Mouse (Mus musculus): Measurements from ENCODE around the gene Uqcrh. TPM values are rescaled to one million over a fixed set of nuclear protein-coding genes. Genes with fewer than 3 reads are reported as not detected.

Uqcrh gene
- 100 to 1,000 TPM; 741 to 954 TPM for total RNA-seq (2021)
- long read RNA-seq, experiment 1, transcript Uqcrh-202 (4 exons, 547 nt): major isoform, 134 of 144 reads
- long read RNA-seq, experiment 1, partial matches to known transcripts: 0 of 144 reads
- long read RNA-seq, experiment 1, other reads (novel, unspliced or antisense): 7 of 144 reads
- long read RNA-seq, experiment 2, transcript Uqcrh-202 (4 exons, 547 nt): major isoform, 119 of 135 reads
- long read RNA-seq, experiment 2, partial matches to known transcripts: 1 of 135 reads
- long read RNA-seq, experiment 2, other reads (novel, unspliced or antisense): 10 of 135 reads

DNA sequence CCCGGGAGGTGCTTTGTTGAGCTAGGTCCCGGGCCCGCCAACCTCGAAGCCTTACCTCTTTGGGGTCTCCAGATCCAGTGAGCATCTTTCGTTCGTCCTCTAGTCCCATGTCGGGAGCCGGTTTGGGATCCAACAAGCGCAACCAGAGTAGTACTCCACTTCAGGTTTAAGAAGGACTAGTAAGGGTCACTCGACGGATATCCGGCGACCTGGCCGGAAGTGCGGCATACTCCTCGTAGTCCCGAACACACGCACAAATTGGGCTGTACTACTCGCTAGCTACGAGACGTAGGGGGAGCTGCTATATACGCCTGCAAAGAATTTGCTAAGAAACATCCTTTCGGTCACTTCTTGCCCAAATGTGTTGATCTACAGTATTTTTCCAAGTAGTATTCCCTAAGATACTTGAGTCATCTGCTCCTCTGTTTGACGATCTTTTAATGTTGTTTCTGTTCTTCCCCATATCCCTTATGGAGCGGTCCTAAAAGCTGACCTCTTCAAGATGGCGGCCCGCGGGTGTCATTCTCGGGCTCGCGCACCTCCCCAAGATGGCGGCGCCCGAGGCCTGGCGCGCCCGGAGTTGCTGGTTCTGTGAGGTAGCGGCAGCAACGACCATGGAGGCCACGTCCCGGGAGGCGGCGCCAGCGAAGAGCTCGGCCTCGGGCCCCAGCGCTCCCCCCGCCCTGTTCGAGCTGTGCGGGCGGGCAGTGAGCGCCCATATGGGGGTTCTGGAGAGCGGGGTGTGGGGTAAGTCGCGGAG, at the start of gene Uqcrh, which contains the start of gene Lrrc41:
Gene Uqcrh (minus strand): TSS at position 211 of the 760 bp plus-strand sequence.
Gene Lrrc41 (plus strand): TSS at position 409 of the 760 bp plus-strand sequence.
- peak; percentile 96 for DNase-seq

DNA sequence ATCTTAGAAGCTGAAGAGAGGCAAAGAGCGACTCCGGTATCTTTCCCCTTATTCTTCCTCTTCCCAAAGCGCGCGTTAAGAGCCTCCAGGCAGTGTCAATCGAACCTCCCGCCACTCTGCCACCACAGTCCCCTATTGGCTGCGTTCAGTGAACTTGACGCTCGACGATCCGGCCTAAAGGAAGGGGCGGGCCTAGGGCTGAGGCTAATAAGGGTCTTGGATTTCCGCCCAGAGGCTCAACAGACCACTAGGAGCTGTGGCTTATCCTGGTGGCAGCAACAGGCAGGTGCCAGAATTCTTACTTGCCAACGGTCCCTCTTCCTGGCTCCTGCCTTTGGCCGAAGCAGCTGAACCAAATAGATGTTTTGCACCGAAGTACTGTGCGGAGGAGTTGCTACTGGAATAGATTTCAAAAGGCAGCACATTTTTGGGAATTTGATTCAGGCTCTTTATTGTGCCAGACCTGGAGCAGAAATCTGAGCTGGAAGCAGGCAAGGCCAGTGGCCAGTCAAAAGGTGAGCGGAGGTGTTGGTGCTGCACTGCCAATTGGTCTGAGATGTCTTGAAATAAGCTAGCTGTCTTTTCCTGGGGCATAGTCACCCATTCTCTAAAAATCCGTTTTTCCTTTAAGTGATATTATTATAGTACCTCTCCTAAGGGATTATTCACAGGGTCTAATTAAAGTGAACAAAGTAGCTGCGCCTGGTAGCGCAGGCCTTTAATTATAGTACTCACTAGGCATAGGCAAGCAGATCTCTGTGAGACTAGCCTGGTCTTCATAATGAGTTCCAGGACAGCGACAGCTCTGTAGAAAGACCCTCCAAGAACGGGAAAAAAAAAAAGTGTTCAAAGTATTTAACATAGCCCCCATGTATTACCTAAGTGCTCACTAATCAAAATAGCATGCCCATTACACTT, 49.0 kb upstream of the Uqcrh start, which contains the start of the genes Rad54l and Pomgnt1:
Gene Rad54l (minus strand): TSS at position 89 of the 918 bp plus-strand sequence.
Gene Pomgnt1 (plus strand): TSS at position 239 of the 918 bp plus-strand sequence.
- peak; percentile 74 for DNase-seq

DNA sequence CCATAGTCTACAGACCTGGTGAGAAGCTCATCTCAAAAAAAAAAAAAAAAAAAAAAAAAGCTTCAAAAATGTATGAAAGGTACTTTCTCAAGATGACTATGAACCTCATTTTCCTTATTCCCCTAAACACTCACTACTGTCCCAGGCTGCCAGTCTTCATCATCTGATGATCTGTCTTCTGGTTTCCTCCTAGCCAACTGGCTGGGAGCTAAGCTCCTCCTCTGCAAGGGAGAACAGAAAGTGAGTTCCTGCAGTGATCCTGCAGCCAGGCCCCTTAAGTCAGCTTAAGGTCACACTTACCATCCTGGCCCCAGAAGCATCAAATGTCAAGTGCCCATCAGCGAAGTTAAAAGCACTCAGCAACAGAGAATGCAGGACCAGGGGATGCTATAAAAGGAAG, 47.9 kb upstream of the Uqcrh start:
- no peak for DNase-seq

DNA sequence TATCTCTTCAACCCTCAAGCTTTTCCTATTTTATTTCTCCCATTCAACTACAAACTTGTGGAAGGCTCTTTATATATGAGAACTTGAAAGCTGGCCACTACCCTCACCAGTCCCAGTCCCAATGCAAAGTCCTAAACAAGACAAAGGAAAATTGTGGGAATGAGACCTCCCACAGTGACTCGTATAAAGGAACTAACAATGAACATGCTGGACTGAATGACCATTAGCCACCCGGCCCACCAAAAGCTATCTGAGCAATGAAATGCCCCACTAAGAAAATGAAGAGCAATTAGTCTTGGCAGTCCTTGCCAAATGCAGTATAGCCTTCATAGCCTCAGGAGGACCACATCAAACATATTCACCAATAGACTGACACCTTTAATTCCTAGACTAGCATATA, 36.6 kb upstream of the Uqcrh start:
- DNase-seq: no peak

DNA sequence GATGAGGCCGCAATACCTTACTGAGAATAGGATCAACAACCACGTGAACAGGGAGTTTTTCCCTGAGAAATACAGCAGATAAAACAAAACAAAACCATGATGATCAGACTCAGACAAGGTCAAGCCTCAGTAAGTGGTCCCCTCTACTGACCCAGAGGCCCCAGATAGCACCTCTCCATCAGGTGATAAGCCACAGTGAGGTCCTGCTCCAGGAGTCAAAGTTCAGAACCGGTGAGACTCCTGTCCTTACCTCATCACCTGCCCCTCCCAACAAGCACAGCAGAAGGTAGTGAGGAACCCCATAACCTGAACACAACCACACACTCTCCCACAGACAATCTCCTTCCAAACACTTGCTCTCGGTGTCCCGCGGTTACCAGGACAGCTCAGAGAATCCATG, 35.8 kb upstream of the Uqcrh start:
- DNase-seq: no peak

DNA sequence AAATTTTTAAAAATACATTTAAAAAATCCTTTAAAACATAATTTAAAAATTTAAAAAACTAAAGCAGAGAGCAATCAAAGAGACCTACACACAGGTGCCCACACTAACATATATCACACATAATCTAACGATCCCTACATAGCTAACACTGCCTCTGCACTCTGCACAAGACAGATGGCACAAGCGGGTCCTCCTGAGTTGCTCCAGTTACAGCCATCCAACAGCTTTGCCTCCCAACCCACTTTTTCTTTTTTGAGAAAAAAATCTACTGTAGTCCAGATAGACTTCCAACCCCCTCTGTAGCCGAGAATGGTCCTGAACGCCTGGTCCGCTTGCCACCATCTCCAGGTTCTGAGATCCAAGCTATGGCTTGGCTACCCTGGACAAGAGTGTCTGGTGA, 30.4 kb upstream of the Uqcrh start:
- no peak for DNase-seq

DNA sequence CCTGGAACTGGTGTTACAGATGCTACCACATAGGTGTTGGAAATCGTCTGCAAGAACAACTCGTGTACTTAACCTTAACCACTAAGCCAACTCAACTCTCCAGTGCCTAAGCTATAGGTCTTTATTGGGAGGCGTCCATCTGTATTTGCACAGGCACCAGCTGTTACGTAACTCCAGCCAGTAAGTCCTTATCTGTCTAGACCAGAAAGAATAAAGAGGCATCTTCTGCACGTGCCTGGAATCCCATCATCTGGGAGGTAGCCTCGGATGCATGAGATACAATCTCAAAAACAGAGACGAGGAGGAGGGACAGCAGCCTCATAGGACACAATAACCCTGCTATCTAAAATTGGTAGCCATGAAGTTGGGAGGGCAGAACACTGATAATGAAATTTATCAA, 26.1 kb upstream of the Uqcrh start:
- no peak for DNase-seq

DNA sequence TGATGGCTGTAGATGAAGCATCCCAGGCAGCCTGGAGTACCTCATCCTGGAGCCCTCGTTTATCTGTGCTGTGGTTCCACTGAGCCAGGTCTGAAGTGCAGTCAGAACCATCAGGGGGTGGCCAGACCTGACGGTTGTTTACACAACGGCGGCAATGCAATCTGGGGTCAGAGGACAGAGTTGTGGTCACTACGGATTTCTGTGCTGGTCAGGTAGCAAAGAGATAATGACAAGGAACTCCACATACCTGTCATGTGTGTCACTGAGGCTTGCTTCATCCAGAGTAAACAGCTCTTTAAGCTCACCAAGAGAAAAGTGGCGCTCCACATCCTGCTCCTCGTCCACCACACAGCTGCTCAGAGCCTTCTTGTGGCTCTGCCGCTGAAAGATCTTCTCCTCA, 22.3 kb upstream of the Uqcrh start:
- no peak for DNase-seq

DNA sequence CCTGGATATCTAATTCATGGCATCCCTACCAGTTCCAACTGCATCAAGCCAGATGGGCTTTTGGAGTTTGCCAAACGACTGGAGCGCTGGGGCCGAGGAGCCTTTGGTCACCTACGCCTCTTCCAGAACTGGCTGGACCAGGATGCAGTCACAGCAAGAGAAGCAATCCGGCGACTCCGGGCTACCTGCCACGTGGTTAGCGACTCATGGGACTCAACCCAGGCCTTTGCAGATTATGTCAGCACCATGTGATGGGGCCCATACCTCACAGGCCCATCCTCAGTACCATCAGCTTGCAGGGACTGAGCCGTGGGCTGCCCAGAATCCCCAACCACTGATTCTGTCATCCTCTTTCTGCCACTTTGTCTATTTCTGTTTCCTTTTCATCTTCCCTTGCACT, 21.4 kb upstream of the Uqcrh start:
- DNase-seq: no peak

DNA sequence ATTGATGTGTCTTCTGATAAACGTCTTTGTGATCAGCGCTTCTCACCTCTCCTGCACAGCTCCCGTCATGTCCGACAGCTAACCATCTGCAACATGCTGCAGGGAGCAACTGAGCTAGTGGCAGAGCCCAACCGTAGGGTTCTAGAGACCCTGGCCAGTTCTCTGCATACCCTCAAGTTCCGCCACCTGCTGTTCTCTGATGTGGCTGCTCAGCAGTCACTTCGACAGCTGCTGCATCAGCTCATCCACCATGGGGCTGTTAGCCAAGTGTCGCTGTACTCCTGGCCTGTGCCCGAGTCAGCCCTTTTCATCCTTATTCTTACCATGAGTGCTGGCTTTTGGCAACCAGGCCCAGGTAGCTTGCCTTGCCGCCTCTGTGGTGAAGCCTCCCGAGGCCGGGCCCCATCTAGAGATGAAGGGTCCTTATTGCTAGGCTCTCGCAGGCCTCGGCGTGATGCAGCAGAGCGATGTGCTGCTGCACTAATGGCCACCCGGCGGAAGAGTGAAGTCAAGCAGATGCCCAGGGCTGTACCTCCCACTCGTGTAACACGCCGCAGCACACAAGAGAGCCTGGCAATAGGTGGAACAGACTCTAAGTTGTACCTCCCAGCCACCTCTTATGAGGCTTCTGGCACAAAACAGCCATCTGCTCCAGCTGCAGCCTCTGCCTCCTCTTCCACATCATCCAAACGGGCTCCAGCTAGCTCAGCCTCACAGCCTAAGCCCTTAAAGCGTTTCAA, 13.8 kb upstream of the Uqcrh start:
- DNase-seq: peak; percentile 19

DNA sequence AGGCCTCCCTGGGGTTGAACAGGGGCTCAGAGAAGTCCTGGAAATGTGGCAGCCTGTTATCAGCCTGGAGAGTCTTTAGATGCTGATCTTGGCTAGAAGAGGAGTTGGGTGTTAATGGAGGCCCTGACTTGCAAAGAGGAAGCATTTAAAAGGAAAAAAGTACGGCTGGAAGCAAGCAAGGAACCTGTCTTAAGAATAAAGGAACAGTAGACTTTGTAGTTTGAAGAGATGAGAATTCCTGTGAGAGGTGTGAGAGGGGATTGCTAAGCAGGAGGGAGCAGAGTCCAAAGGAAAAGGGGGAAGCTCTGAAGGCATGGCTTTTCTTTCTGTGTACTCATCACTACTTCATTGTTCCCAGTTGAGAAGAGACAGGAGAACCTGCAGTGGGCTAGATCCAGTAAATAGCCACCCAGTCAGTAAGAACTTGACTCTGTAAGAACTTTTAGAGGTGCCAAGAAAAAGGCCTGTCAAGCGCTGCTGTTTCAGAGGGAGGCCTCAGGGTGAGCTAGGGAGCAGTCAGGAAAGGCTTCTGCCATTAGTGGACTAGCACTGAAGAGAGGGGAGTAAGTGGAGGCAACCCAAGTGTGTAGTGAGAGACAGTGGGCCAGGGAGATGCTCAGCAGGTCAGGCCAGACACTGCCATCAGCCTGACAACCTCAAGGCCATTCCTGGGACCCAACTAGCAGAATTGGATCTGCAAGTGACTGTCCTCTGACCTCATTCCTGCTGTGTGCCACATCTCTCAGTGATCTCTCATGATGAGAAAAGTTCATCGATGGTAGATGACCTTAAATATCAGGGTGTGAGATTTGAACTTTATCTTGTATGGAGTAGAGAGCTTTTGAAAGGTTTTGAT, 2.6 kb upstream of the Uqcrh start:
- no peak for DNase-seq

DNA sequence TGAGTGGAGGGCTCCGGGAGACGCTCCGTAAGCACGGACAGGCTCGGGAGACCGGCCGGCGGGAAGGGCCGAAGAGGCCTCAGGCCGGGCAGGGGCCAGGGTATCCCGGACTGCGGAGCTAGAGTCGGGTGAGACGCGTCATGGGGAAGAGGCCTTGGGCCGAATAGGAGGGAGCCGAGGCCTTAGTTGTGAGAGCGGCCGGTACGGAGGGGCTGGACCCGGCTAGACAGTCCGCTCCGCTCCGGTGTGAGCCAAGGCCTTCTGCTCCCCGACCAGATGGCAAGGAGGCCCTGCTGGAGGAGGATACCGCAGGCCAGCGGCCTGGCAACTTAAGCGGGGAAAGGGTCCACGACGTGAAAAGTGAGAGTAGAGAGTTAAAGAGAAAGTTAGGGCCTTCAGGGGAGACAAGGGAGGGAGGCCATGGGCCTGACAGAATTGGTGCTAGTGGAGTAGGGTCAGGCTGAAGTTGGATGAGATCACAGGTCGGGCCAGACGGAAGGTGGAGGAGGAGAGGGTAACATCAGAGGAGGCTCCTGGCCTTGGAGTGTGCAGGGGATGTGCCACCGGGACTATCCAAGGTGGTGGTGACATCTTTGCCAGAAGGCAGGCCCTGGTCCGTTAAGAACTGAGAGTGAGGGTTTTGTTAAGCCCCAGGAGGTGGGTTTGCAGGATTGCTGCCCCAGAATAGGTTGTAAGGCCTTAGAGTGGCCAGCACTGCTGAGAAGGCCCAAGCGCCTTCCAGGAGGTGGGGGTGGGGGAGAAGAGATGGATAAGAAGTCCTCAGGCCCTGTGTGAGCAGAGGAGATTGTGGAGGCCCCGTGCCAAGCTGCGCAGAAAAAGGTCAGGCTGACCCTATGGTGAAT, 1.7 kb upstream of the Uqcrh start:
- peak; percentile 22 for DNase-seq

DNA sequence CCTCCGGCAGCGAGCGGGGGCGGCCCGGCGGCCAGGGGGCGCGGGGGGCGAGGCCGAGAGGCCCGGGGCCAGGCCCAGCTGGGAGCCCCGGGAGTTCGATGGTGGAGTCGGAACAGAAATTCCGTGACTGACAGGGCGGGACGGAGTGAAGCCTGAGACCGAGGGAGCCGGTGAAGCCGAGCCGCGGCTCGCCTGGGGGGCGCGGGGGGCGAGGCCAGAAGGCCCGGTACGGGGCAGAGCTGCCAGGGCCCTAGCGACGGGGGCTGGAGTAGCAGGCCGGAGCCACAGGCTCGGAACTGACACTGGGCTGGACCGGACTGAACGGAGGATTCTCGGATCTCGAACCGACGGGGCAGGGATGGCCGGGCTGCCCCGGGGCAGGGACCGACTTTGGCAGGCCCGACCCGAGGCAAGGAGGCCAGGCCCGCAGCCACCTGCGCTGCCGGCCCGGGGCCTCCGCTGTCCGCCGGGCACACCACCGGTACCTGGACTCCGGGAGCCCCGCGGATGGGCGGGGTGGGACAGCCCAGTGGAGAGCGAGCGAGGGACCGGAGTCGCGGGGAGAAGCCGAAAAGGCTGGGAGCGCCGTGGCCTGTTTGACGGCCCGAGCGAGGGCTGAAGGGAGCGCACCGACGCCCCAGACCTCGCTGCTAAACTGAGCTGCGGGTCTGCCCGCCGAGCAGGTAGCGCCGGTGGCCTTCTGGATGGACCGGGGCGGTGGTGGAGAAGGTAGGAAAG, 929 bp upstream of the Uqcrh start:
- peak; percentile 81 for DNase-seq

DNA sequence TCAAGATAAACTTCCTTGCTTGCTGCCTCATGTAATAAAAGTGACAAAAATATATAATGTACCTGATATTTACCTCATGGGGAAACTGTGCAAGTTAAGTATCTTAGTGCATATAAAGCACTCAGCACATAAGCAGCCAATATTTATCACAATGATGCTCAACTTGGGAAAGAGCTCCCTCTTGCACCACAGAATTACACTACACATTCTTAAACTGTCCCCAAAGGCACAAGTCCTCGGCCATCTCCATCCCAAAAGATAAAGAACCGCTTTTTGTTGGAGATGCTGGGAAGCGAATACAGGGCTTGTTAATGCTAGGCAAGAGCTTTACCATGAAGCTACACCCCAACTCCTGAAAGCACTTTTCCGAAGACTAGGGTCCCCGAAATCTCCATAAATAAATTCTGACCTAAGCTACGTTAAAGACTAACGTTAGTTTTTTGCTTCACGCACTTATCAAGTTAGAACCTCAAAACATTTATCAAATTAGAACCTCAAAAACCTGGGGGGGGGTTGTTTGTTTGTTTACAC, 661 bp downstream of the Uqcrh start:
- no peak for DNase-seq

DNA sequence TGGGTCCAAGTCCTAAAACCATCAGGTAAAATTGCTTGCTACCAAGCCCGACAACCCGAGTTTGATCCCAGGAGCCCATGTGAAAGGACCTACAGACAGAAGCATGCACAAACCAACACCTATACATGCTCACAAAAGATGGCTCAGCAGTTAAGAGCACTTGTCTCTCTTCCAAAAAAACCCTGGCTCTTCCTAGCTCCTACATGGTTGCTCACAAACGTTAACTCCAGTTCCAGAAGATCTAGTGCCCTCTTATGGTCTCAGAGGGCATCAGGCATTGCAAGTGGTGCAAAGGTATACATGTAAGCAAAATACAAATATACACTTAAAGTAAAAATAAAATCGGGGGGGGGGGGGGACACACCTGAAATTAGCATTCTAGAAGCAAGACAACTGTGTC, 1.7 kb downstream of the Uqcrh start:
- no peak for DNase-seq

DNA sequence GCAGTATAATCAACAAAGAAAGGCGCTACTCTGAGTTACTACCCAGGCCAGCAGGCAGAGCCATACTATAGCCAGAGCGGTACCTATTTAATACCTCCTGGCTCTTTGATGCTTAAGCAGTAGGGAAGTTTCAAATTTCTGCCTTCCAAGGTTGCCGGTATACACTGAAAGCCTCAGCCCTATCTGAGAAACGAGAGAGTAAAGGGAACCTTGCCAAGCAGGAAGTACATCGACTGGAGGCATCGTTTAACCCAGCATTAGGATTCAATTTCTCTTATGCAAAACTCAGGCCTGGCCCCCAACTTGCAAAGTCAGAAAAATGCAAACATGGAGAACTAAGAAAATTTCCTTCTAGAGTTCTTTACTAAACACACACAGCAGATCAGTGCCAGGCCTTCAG, 4.8 kb downstream of the Uqcrh start:
- DNase-seq: no peak

DNA sequence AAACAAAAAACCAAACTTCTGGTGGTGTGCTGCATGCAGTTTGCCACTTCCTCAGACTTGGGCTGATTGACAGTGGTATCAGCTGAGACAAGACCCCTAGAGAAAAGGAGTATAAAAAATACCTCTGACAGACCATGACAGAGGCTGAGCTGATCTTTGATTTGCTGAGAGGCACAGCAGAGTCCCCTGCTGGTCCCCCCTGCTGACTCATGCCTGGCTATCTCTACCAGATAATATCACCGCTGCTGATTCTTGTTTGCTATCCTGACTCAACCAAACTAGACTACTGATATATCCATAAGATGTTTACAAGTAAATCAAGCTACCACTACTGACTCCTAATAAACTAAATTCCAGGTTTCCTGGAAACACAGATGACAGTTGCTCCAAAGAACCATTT, 11.0 kb downstream of the Uqcrh start:
- no peak for DNase-seq

DNA sequence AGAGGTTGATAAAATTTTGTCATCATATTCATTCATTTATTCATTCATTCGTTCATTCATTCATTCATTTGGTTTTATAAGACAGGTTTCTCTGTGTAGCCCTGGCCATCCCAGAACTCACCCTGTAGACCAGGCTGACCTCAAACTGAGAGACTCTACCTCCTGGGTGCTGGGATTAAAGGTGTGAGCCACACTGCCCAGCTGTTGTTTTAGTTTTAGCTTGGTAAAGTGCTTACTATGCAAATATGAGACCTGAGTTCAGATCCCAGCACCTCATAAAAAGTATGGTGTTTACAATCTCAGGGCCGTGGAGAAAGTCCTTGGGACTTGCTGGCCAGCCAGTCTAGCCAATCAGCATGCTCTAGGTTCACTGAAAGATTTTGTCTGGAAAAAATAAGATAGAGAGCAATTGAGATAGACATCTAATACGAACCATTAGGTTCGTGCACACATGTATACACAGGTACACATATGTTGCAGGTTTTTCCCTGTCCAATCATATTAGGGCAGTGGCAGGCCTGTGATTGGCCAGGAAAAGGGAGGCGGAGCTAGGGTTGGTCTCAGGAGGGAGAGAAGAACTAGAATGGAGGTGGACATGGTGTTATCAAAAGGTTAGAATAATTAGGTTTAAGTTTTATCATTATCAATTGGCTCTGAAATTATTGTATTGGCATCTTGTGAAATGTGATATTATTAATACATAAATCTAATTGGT, 15.7 kb downstream of the Uqcrh start:
- DNase-seq: no peak
